Mouse (Mus musculus): Measurements from ENCODE around the gene Sptbn4.

Sptbn4 gene

DNA sequence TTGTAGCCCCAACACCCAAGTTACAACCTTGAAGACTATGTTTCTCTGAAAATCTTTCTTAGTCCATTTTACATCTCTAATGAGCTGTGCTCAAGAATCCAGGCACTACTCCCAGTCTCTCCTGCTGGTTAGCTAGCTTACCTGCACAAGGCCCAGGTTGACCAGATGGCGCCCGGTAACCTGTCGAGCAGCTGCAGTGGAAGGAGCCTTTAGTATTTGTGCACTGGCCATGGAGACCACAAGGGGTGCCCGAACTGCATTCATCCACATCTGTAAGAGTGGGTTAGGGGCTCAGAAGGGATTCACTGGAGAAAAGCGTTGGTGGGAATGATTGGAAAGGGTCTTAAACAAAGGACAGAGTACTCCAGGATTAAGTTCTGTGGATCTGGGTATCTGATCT, 124.5 kb downstream of the Sptbn4 start:
- DNase-seq: no peak

DNA sequence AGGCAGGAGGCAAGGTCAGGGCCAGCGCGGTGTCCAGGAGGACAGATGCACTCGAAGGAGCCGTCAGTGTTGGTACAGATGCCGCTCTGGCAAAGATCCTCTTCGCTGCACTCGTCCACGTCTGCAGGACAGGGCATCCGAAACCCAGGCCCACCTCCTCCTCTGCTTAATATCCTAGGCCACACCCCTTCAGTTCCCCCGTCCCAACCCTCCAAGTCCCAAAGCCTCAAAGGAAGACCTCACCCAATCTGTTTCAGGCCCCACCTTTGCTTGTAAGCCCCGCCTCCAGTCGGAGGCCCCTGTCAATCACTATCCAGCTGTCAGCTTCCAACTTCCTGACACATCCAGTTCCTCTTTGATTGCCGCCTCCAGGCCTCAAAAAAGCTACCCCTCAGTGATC, 125.2 kb downstream of the Sptbn4 start:
- DNase-seq: no peak

DNA sequence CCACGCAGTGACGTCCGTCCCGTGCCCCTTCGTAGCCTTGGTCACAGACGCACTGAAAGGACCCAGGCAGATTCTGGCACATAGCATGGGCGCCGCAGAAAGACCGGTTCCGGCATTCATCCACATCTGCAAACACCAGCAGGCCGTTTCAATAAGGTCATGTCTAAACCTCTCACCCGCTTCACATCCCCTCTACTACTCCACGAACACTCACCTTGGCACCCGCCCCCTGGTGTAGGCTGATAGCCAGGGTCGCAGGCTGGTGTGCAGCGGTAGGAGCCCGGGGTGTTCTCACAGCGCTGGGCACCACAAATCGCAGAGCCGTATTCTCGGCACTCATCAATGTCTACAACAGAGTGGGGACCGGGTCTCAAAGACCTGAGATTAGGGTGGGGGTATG, 128.1 kb downstream of the Sptbn4 start:
- DNase-seq: no peak

DNA sequence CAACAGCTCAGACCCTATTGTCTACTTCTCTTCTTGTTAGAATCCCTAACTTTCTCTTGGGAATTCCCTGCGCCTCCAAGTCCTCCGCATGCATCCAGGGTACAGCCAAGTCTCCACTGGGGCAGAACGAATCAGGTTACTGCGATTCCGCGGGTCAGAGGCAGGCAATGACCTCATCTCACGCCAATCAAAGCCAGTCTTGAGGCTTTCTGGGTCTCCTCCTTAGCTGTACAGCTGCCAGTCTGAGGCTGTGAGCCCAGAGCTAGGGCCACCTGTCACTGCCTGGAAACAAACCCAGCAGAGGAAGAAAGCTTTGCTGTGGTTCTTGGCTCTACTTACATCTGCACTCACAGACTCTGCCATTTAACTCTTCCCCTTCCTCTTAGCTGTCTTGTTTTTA, 131.5 kb downstream of the Sptbn4 start:
- DNase-seq: peak; percentile 49

DNA sequence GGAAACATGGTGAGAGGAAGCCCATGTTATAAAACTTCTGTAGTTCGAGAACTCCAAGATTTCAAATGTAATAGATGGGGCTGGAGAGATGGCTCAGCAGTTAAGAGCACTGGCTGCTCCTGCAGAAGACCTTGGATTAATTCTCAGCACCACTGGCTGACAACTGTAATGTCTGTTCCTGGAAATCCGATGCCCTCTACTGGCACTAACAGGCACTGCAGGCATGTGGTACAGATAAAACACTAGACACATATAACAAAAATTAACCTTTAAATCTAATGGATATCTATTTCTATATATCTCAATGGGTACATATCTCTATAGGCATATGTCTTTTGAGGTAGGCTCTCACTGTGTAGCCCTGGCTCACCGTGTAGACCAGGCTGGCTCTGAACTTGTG, 133.1 kb downstream of the Sptbn4 start:
- no peak for DNase-seq

DNA sequence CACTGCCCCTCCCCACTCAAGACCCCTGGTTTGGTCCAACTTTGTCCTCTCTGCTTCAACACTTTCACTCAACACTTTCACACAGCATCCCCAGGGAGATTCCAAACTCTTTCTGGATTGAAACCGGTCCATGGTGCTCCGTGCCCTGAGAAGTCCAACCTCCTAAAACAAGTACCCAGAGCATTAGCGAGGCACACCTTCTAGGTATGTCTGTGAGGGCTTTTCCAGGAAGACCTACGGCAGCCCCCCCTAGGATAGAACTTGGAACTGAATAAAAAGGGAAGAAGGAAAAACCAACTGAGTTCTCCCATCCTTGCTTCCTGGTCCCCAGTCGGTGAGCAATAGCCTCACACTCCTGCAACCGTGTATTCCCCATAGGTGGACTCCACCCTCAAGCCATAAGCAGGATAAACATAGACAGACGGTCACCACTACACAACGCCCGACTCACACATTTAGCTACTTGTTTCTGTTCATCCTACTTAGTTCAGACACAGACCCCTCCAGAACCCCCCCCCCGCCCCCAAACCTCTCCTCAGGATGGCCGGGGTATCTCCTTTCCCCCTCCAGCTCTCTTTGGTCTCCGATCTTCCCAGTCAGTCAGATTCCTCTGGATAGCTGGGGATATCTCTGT, 135.7 kb downstream of the Sptbn4 start:
- no peak for DNase-seq

DNA sequence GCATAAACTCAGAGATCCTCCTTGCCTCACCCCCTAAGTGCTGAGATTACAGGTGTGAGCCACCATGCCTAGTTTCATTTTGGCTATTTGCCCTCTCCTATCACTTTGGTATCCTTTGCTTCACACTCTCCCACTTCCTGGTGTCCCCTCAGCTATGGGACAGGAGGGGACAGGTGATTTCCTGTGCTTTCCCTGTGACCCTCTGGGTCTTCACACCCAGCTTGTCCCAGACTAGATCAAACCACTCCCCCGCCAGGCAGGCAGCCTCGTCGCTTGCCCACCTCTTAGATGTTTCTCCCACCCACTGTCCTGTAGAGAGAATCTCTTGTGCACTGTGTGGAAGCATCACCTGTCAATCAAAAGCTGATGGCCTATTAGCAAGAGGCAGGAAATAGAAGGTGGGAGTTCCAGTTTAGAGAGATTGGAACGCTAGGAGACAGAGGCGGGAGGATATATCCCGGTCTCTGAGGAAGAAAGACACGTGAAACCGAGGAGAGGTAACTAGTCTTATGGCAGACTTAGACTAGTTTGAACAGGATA, 136.4 kb downstream of the Sptbn4 start:
- DNase-seq: no peak

DNA sequence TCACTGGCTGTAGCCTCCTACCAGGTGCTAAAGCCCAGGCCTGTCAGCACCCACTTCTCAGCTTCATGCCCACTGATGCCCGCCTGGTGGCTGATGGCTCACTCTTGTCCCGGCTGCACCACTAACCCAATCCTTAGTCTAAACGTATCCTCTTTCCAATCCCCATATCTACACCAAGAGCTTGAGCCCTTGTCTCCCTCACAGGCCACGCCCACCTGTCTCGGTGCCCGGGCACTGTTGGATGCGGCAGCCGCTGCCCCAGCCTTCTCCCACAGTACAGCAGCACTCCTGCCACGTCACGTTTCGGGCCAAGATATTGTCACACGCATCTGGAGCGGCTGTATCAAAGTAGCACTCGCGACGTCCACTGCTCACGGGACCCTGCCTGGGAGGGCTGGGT, 137.2 kb downstream of the Sptbn4 start:
- no peak for DNase-seq

DNA sequence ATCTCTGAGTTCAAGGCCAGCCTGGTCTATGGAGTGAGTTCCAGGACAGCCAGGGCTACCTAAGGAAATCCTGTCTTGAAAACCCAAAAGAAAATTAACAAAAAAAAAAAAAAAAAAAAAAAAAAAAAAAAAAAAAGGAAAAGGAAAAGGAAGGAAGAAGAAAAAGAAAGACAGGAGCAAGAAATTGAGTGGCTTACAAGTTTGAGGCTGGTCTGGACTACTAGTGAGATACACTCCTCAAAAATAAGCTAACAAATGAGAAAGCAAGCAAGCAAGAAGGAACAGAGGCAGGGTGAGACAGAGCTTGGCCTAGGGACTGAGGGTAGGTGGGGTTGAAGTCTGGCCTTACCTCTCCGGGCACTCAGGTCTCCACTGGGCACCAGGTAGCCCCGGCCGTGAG, 137.7 kb downstream of the Sptbn4 start:
- DNase-seq: no peak

DNA sequence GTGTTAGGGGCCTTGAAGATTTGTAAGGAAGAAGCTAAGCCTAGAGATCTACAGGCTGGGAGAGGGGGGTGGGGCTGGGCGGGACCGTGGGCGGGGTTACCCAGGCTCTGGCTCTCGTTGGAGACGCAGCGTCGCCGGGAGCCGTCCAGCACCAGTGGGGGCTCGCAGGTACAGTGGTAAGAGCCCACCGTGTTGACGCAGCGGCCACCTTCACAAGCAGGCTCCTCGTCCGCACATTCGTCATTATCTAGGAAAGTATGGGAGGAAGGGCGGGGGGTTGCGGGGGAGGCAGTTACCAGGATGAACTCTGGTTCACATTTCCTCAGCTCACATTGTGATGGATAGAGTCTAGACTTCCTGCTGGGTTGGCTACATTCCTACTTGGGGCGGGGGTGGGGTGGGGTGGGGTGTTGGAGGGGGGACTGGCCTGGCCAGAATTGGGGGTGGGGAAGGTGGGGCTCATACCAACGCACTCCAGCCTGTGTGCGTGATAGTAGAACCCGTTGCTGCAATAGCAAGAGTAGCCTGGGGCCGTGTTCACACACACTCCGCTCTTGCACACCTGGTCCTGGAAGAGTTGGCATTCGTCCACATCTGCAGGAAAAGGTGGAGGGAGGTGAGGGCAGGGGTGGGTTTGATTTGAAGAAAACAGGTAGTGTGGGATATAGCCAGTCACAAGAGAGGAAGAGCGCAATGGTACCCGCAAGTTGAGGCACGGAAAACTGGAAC, 138.5 kb downstream of the Sptbn4 start:
- no peak for DNase-seq

DNA sequence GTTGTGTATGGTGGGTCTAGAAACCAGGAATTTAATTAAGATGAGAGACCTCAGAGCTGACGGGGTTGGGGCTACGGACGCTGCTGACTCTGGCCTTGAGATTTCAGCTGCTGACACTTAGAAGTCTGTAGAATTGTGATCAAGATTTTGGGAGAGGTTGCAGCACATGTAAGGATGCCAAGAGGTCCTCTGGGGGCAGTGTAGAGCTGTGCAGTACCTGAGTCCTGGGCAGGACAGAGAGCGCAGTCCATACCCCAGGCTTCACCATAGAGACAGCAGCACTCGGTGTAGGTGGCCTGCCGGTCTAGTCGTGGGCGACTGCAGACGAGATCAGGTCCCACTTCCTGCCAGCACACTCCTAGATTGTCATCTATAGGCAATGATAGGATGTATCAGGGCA, 139.9 kb downstream of the Sptbn4 start:
- no peak for DNase-seq
